Mouse (Mus musculus) heart, embryonic 12.5 days (tissue): ENCODE measurements around the gene Txndc5. TPM values are rescaled to one million over a fixed set of nuclear protein-coding genes. Genes with fewer than 3 reads are reported as not detected.
A peak's percentile ranks its signal among the peaks of the same experiment; 100 is the strongest.

Source experiments
- ATAC-seq: fragments of 200-750 bp; cut with Nextera tagmentation; 2 replicates; pipeline ENCODE4 v1.8.0; 2017; ENCODE audit warnings: moderate TSS enrichment, moderate library complexity; ENCODE audit not compliant: insufficient number of reproducible peaks, low FRiP score
- H3K27ac ChIP-seq: fragments of 300-500 bp; sonication (generic); 2 replicates; pipeline ENCODE4 v1.5.1; 2016; ENCODE audit warnings: mild to moderate bottlenecking, moderate library complexity; ENCODE audit not compliant: poor library complexity, severe bottlenecking
- H3K27me3 ChIP-seq: fragments of 300-500 bp; sonication (generic); replicated peaks from 2 replicates; pipeline ENCODE4 v1.6.1; 2016; ENCODE audit warnings: mild to moderate bottlenecking, moderate library complexity
- H3K36me3 ChIP-seq: fragments of 300-500 bp; sonication (generic); 2 replicates; pipeline ENCODE4 v1.6.1; 2016; ENCODE audit warnings: mild to moderate bottlenecking, moderate library complexity
- H3K4me1 ChIP-seq: fragments of 300-500 bp; sonication (generic); replicated peaks from 2 replicates; pipeline ENCODE4 v1.6.1; 2016; ENCODE audit warnings: mild to moderate bottlenecking
- H3K4me2 ChIP-seq: fragments of 300-500 bp; sonication (generic); 2 replicates; pipeline ENCODE4 v1.6.1; 2016; ENCODE audit warnings: mild to moderate bottlenecking, moderate library complexity
- H3K4me3 ChIP-seq: fragments of 300-500 bp; sonication (generic); 2 replicates; pipeline ENCODE4 v1.5.1; 2016; ENCODE audit warnings: mild to moderate bottlenecking
- H3K9ac ChIP-seq: fragments of 300-500 bp; sonication (generic); 2 replicates; pipeline ENCODE4 v1.6.1; 2016; ENCODE audit warnings: mild to moderate bottlenecking, moderate library complexity
- H3K9me3 ChIP-seq: fragments of 300-500 bp; sonication (generic); replicated peaks from 2 replicates; pipeline ENCODE4 v1.6.1; 2016; ENCODE audit warnings: mild to moderate bottlenecking, moderate library complexity
- WGBS: fragments of 180-500 bp; shearing (Covaris S2); methylation state at CpG from one replicate; pipeline ENCODE4 v1.1.7; 2016; 5-methylcytosine and 5-hydroxymethylcytosine counted together
- polyA plus RNA-seq: library from polyadenylated mRNA; unstranded; fragments of >200 nt; fragmentation: Nextera tagmentation; extraction: Ambion mirVana; gene quantifications from 2 replicates; pipeline ENCODE4 v1.2.1, GENCODE M21; 2016

The Txndc5 gene
- polyA plus RNA-seq, 1 experiment from 2014 or later: 254 TPM

DNA sequence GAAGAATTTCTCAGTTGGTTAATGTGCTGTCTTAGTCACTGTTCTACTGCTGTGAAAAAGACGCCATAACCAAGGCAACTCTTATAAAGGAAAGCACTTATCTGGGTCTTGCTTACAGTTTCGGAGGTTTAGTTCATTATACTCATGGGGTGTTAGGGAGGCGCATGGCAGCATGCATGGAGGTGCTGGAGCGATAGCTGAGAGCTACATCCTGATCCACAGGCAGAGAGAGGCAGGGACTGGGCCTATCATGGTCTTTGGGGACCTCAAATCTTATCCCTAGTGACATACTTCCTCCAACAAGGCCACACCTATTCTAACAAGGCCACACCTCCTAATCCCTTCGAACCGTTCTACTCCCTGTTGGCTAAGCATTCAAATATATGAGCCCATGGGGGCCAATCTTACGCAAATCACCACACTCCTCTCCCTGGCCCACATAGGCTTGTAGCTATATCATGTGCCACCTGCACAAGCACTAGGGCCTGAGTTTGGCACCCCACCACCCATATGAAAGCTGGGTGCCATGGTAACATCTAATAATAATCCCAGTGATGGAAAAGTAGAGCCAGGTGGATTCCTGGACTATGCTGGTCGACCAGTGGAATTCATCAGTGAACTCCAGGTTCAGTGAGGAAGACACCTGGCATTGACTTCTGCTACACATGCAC, 15.0 kb upstream of the Txndc5 start:
- H3K27ac ChIP-seq: no peak overlapping the region
- H3K9ac ChIP-seq: no peak overlapping the region
- no peaks in the 10 kb centered on the region for H3K4me1 ChIP-seq
- no peak overlapping the region for H3K4me2 ChIP-seq
- 82% methylated on average over 8 of the region's 8 CpGs for WGBS
- H3K9me3 ChIP-seq: no peaks in the 10 kb centered on the region
- ATAC-seq: no peak
- no peak overlapping the region for H3K4me3 ChIP-seq
- no peaks in the 10 kb centered on the region for H3K27me3 ChIP-seq
- no peaks in the 10 kb centered on the region for H3K36me3 ChIP-seq

DNA sequence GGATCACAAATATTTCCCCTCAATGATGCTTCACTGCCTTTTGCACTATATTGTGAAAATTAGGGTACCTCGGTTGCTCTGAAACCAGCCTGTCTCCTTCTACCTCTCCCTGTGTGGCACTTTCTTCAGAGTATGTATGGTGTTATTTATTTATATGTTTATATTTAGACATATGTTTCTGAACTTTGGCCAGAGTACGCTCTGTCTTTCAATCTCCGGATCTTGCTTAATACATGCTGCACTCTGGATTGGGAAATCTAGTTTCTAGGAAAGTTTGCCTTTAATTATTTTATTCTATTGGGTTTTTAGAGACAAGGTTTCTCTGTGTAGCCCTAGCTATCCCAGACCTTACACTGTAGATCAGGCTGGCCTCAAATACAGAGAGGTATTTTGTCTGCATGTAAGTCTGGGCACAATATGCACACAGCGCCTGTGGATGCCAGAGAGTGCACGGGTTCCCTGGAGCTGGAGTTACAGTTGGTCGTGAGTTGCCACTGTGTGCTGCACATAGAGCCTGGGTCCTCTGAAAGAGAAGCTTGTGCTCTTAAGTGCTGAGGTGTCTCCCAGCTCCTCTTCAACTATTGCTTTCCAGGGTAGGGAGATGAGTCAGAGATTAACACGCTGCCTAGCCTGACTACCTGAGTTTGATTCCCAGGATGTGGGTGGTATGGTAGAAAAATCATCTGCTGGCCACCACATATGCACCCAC, 10.7 kb upstream of the Txndc5 start:
- no peak for ATAC-seq

DNA sequence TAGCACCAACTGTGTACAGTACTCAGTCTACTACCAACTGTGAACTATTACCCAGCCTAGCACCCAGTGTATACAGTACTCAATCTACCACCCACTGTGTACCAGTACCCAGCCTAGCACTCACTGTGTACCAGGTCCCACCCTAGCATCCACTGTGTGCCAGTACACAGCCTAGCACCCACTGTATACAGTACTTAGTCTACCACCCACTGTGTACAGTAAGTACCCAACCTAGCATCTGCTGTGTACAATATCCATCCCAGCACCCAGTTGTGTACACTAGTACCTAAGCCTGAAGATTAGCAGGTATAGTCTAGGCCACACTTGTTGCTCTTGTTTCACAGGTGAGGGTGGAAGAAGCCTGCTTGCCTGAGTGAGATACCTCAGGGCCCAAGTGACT, 8.9 kb upstream of the Txndc5 start:
- no peak overlapping the region for H3K27ac ChIP-seq
- no peaks in the 10 kb centered on the region for H3K36me3 ChIP-seq
- peaks cover 7% of the 10 kb centered on the region; the same call in 1 of the 2 replicates for H3K4me1 ChIP-seq
- no peaks in the 10 kb centered on the region for H3K9me3 ChIP-seq
- H3K9ac ChIP-seq: no peak overlapping the region
- ATAC-seq: 0 out of 2 replicates have a peak, but pooled peaks have one; percentile 25
- no peak overlapping the region for H3K4me2 ChIP-seq
- H3K27me3 ChIP-seq: peaks cover 8% of the 10 kb centered on the region; the same call in 1 of the 2 replicates
- H3K4me3 ChIP-seq: no peak overlapping the region

More for the DNA sequence above, 10.7 kb upstream of the Txndc5 start:
- no peaks in the 10 kb centered on the region for H3K36me3 ChIP-seq
- 83% methylated on average over 7 of the region's 7 CpGs for WGBS
- no peaks in the 10 kb centered on the region for H3K9me3 ChIP-seq
- peaks cover 4% of the 10 kb centered on the region; the same call in 1 of the 2 replicates for H3K27me3 ChIP-seq
- H3K27ac ChIP-seq: no peak overlapping the region
- H3K9ac ChIP-seq: no peak overlapping the region
- no peak overlapping the region for H3K4me3 ChIP-seq
- no peak overlapping the region for H3K4me2 ChIP-seq
- H3K4me1 ChIP-seq: 0 out of 2 replicates have a peak, but pooled peaks cover under 1% of the 10 kb centered on the region

DNA sequence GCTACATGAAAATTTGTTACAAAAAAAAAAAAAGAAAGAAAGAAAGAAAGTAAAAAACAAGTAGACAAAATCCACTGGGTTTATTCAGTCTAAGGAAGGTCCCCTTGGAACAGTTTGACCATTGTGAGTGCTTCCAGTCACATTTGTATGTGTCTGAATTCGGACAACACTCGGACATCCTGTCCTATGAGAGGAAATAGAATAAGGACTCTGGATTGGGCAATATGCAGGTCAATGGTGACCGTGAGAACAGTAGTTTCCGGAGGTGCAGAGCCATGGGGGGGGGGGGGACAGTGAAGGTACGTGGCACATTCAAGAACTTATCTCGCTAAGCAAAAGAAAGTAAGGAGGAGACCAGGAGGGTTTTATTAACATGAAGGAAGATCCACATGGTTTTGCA, 6.1 kb upstream of the Txndc5 start:
- peaks cover 8% of the 10 kb centered on the region; the same call in 1 of the 2 replicates for H3K27me3 ChIP-seq
- WGBS: 63% methylated on average over 6 of the region's 6 CpGs
- H3K9ac ChIP-seq: no peak overlapping the region
- no peak overlapping the region for H3K4me2 ChIP-seq
- no peaks in the 10 kb centered on the region for H3K36me3 ChIP-seq
- no peak for ATAC-seq
- no peaks in the 10 kb centered on the region for H3K9me3 ChIP-seq
- H3K27ac ChIP-seq: no peak overlapping the region
- H3K4me3 ChIP-seq: no peak overlapping the region
- H3K4me1 ChIP-seq: peaks cover 7% of the 10 kb centered on the region; the same call in 1 of the 2 replicates

DNA sequence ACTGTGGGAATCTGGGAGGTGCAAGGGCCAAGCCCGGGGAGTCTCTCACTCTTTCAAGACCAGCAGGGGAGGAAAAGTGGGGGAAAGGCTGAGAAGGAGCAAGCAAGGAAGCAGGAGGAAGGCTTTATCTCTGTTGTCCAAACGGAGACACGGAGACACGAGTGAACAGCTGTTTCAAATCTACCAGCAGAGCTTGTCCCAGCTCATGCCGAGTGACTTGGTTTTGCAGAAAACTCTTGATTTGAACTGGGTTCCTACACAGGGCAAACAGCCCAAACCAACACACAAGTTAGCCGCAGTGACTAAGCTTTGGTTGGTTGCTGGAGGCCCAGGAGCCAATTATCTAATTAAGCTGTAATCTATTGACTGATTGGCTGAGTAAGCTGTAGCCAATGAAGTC, 5.4 kb upstream of the Txndc5 start:
- 12% methylated on average over 6 of the region's 6 CpGs for WGBS
- Histone ChIP-seq H3K4me3 (no peak overlapping the region), H3K27ac (no peak overlapping the region), H3K27me3 (peaks cover 8% of the 10 kb centered on the region; the same call in 1 of the 2 replicates), H3K4me1 (peaks cover 7% of the 10 kb centered on the region; the same call in 1 of the 2 replicates), H3K4me2 (no peak overlapping the region), H3K9ac (no peak overlapping the region), H3K36me3 (no peaks in the 10 kb centered on the region), H3K9me3 (no peaks in the 10 kb centered on the region)
- no peak for ATAC-seq

DNA sequence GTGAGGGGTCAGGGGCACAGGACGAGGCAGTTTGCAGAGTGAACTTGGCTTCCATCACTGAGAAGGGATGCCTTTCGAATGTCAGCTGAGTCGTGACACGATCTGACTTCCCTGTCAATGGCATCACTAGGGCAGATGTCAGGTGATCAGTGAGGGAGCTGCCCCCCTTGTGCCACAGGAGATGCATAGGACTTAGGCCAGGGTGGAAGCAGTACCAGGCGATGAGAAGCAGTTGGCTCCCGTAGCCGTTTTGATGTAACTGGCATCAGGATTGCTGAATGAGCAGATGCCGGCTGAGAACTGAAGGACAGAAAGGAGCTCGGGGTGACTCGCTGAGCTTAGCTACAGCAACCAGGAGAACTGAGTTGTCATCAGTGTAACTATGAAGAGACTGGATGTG, 4.8 kb upstream of the Txndc5 start:
- Histone ChIP-seq H3K4me2 (no peak overlapping the region), H3K4me1 (peaks cover 13% of the 10 kb centered on the region; the same call in 1 of the 2 replicates), H3K27ac (no peak overlapping the region), H3K27me3 (peaks cover 8% of the 10 kb centered on the region; the same call in 1 of the 2 replicates), H3K36me3 (no peaks in the 10 kb centered on the region), H3K9ac (no peak overlapping the region), H3K4me3 (no peak overlapping the region), H3K9me3 (no peaks in the 10 kb centered on the region)
- ATAC-seq: no peak
- 73% methylated on average over 10 of the region's 10 CpGs for WGBS

DNA sequence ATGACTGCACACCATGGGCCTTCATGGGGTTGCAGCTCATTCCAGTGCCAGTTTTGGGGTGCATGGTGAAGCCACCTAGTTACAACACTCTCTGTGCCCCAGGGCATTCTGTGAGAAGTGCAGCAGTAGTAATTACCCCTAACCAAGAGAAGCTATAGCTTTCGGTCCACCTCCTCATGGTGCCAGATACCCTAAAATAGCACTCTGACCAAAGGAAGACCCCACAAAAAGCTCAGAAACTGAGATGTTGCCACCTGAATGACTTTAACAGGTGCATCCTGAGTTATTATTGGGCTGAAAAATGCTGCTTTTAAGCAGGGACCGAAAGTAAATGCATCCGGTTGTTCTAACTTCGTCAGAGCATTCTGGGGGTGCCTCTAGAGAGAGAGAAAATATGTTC, 2.9 kb upstream of the Txndc5 start:
- Histone ChIP-seq H3K36me3 (no peaks in the 10 kb centered on the region), H3K27me3 (peaks cover 8% of the 10 kb centered on the region; the same call in 1 of the 2 replicates), H3K9ac (no peak overlapping the region), H3K9me3 (no peaks in the 10 kb centered on the region), H3K4me3 (no peak overlapping the region), H3K27ac (no peak overlapping the region), H3K4me1 (peaks cover 21% of the 10 kb centered on the region), H3K4me2 (no peak overlapping the region)
- ATAC-seq: no peak
- 91% methylated on average over 4 of the region's 4 CpGs for WGBS

DNA sequence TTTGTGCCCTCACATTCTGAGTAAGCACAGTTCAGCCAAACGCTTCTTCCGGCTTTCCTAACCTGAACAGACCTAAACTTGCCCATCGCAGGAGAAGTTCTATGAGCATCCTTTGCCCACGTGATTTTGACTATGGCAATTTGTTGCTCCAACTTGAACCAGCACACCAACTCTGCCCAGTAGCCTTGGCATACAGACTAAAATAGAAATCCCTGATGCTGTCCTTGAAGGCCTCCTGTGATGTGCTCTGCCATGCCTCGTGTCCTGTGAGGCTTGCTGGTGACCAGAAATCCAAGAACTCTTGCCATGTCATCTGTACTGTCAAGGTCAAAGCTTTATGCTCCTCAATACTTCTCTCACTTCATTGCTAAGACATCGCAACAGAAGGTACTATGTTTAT, 952 bp upstream of the Txndc5 start:
- no peak overlapping the region for H3K4me2 ChIP-seq
- no peak for ATAC-seq
- H3K9me3 ChIP-seq: no peaks in the 10 kb centered on the region
- no peak overlapping the region for H3K27ac ChIP-seq
- H3K4me1 ChIP-seq: peaks cover 39% of the 10 kb centered on the region
- no peak overlapping the region for H3K4me3 ChIP-seq
- H3K36me3 ChIP-seq: 0 out of 2 replicates have a peak, but pooled peaks cover 2% of the 10 kb centered on the region
- H3K9ac ChIP-seq: no peak overlapping the region
- WGBS: 82% methylated on average over 6 of the region's 6 CpGs
- 0 out of 2 replicates have a peak, but pooled peaks cover 4% of the 10 kb centered on the region for H3K27me3 ChIP-seq

DNA sequence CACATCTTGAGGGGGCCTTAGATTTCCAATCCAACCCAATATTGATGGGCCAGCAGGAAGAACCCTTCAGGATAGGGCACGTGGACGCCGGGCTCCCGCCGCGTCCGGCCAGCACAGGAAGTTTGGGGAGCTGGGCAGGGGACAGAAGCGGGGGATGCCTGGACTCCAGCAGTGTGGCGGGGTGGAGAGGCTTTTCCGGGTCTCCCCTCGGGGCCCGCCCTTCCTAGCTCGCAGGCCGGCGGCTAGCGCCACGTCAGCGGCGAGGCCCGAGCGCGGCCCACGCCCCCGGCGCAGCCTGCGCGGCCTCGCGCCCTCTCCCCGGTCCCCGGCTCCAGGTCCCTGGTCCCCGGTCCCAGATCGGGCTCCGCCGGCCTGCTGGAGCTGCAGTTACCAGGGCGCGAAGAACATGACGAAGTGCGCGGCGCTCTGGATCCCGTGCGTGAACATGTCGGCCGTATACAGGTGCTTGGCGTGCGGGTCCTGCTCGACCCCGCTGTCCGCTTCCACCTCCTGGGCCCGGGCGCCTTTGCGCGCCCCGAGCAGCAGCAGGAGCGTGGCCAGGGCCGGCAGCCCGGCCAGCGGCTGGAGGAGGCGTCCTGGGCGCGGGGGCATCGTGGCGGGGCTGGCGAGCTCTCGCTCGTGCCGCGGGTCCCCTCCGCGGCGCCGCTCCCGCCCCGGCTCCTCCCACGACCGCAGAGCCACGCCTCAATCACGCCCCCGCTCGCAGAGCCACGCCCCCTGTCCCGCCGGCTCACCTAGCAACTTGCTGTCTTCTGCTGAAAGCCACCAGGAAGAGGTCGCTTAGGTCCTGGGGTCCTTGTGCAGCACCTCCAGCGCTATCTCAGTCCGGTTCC, 600 bp downstream of the Txndc5 start:
- peak overlapping the region; percentile 88 for H3K27ac ChIP-seq
- no peaks in the 10 kb centered on the region for H3K9me3 ChIP-seq
- peak overlapping the region; percentile 77 for H3K4me2 ChIP-seq
- H3K4me1 ChIP-seq: peaks cover 35% of the 10 kb centered on the region
- 0 out of 2 replicates have a peak, but pooled peaks cover 2% of the 10 kb centered on the region for H3K27me3 ChIP-seq
- under 1% methylated on average over 70 of the region's 87 CpGs for WGBS
- peak overlapping the region; percentile 75 for H3K4me3 ChIP-seq
- peak overlapping the region; percentile 83 for H3K9ac ChIP-seq
- ATAC-seq: peak; percentile 91
- peaks cover 10% of the 10 kb centered on the region for H3K36me3 ChIP-seq

DNA sequence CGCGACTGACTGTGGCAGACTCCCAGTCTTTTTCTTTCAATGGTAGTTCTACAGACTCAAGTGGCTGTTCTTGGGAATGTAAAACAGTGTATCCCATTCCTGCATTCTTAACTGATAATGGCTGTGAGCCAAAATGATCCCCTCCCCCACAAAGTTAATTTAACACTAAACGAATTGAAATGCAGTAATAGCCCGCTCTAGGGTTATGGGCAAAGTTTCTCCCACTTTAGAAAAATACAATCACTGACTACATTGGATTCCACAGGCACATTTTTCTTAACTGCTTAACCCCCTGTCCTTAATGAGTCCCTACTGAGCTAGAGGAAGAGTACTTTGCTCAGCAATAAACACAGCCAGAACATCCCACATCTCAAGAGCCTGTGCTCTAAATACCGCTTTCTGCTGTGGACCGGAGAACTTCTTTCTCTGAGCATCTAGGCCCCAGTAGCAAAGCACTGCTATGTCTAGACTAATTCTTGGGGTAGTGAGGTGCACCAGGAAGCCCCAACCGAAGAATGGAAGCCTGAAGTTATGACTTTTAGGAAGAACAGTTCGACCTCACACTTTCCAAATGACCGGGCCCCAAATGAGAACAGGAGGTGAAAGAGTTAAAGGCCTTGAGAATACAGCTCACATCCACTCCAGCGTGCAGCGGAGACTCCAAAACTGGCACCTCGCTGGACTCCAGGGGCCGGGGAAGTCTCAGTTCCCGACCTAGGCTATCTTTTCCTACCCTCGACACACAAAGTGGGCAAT, 1.4 kb downstream of the Txndc5 start:
- WGBS: 5% methylated on average over 15 of the region's 15 CpGs
- no peaks in the 10 kb centered on the region for H3K27me3 ChIP-seq
- no peaks in the 10 kb centered on the region for H3K9me3 ChIP-seq
- H3K36me3 ChIP-seq: peaks cover 18% of the 10 kb centered on the region
- 0 out of 2 replicates have a peak, but pooled peaks have one; percentile 4 for ATAC-seq
- peak overlapping the region; percentile 88 for H3K27ac ChIP-seq
- H3K9ac ChIP-seq: peak overlapping the region; percentile 83
- peaks cover 41% of the 10 kb centered on the region for H3K4me1 ChIP-seq
- peak overlapping the region; percentile 75 for H3K4me3 ChIP-seq
- peak overlapping the region; percentile 77 for H3K4me2 ChIP-seq
